Mouse (Mus musculus) kidney, embryonic 16.5 days (tissue): ENCODE measurements around the gene Chd6. TPM values are rescaled to one million over a fixed set of nuclear protein-coding genes. Genes with fewer than 3 reads are reported as not detected.

Experiments used
- ATAC-seq: fragments of 200-750 bp; cut with Nextera tagmentation; 2 replicates; pipeline ENCODE4 v1.8.0; 2017; ENCODE audit warnings: moderate TSS enrichment; ENCODE audit not compliant: low FRiP score, low TSS enrichment
- H3K27ac ChIP-seq: fragments of 300-500 bp; sonication (generic); 2 replicates; pipeline ENCODE4 v1.5.1; 2014; ENCODE audit warnings: low read length
- H3K27me3 ChIP-seq: fragments of 300-500 bp; sonication (generic); 2 replicates; pipeline ENCODE4 v1.6.1; 2014; ENCODE audit warnings: low read length, control low read depth, mixed read lengths; ENCODE audit not compliant: insufficient read depth
- H3K36me3 ChIP-seq: fragments of 300-500 bp; sonication (generic); 2 replicates; pipeline ENCODE4 v1.6.1; 2014; ENCODE audit warnings: low read length, control low read depth, mixed read lengths; ENCODE audit not compliant: insufficient read depth
- H3K4me1 ChIP-seq: fragments of 300-500 bp; sonication (generic); 2 replicates; pipeline ENCODE4 v1.6.1; 2014; ENCODE audit warnings: low read length, control low read depth, mixed read lengths; ENCODE audit not compliant: insufficient read depth
- H3K4me2 ChIP-seq: fragments of 300-500 bp; sonication (generic); replicated peaks from 2 replicates; pipeline ENCODE4 v1.6.1; 2014; ENCODE audit warnings: low read depth, low read length
- H3K4me3 ChIP-seq: fragments of 300-500 bp; sonication (generic); 2 replicates; pipeline ENCODE4 v1.5.1; 2014; ENCODE audit warnings: mild to moderate bottlenecking, low read length
- H3K9ac ChIP-seq: fragments of 300-500 bp; sonication (generic); replicated peaks from 2 replicates; pipeline ENCODE4 v1.6.1; 2014; ENCODE audit warnings: low read length
- H3K9me3 ChIP-seq: fragments of 300-500 bp; sonication (generic); 2 replicates; pipeline ENCODE4 v1.6.1; 2016; ENCODE audit warnings: low read length, control low read depth
- WGBS: fragments of 180-500 bp; shearing (Covaris S2); extraction: QIAGEN DNeasy Blood & Tissue Kit; methylation state at CpG from one replicate; pipeline ENCODE4 v1.1.7; 2014; 5-methylcytosine and 5-hydroxymethylcytosine counted together
- polyA plus RNA-seq: library from polyadenylated mRNA; unstranded; fragments of >200 nt; fragmentation: Nextera tagmentation; extraction: Ambion mirVana; gene quantifications from 2 replicates; pipeline ENCODE4 v1.2.1, GENCODE M21; 2015

The Chd6 gene
- polyA plus RNA-seq, 1 experiment from 2014 or later = 30.1 TPM

DNA sequence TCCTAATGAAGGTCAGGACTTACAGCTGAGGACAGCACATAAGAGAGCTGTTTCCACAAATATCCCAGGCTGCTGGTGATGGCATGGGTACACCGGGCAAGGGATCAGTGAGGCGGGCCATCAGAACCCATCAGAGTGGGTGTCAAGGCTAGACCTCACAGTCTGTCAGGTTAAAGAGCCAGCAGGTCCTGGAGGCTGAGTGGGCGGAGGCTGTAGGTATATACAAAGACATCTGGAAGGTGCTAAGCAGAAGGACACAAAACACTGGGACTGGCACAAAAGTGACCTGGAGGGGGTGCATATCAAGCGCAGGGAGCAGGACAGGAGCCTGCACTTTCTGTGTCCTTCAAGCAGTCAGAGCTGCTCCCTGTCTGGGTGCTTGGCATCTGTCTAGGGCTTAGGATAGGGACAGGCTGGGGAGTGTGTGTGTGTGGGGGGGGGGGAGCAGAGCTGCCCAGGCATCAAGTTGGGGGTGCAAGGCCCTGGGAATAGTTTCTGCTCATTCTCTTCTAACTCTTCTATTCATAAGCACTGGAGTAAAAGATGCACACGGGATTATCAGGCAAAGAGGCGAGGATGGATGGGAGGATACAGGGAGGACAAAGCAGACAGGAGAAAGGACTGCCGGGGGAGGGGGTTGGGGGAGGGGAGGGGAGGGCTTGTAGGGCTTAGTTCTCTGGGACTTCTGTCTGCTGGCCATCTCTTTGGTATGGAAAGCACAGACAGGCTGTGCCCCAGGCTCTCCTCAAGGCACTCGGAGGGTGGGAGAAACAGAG is 190.5 kb downstream of the Chd6 start:
- WGBS = 73% methylated on average over 8 of the region's 8 CpGs
- Histone ChIP-seq H3K36me3 (no peaks in the 10 kb centered on the region), H3K27me3 (peaks cover 13% of the 10 kb centered on the region), H3K9ac (no peak overlapping the region), H3K27ac (no peak overlapping the region), H3K9me3 (no peaks in the 10 kb centered on the region), H3K4me3 (no peak overlapping the region), H3K4me2 (no peak overlapping the region), H3K4me1 (no peaks in the 10 kb centered on the region)
- no peak for ATAC-seq

GRCm38 (mm10) chr2:160917313-160917712 is 191.6 kb downstream of the Chd6 start:
- ATAC-seq = no peak

DNA sequence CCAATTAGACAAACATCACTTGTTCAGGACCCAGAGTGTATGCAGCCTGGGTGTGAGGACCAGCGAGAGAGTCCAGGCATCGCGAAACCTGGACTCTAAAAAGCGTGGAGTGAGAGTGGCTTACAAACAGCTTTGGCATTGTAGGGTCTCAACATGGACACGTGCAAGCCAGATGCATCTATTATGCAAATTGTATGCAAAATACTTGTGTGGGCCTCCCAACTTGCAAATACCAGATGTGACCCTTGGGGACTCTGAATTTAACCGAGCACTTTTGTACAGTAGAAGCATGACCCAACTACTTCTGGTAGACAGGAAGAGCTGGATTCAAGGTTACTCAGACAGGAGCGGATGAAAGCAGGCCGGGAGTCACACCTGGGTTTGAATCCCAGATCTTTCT is 192.2 kb downstream of the Chd6 start:
- Histone ChIP-seq H3K27me3 (peaks cover 29% of the 10 kb centered on the region), H3K9ac (no peak overlapping the region), H3K4me1 (0 out of 2 replicates have a peak, but pooled peaks cover 2% of the 10 kb centered on the region), H3K4me3 (no peak overlapping the region), H3K4me2 (no peak overlapping the region), H3K27ac (no peak overlapping the region), H3K9me3 (no peaks in the 10 kb centered on the region), H3K36me3 (no peaks in the 10 kb centered on the region)
- 84% methylated on average over 8 of the region's 8 CpGs for WGBS
- ATAC-seq = no peak

More at GRCm38 (mm10) chr2:160917313-160917712, 191.6 kb downstream of the Chd6 start:
- Histone ChIP-seq H3K9ac (no peak overlapping the region), H3K4me1 (no peaks in the 10 kb centered on the region), H3K27me3 (peaks cover 23% of the 10 kb centered on the region), H3K36me3 (no peaks in the 10 kb centered on the region), H3K9me3 (no peaks in the 10 kb centered on the region), H3K4me3 (no peak overlapping the region), H3K27ac (no peak overlapping the region), H3K4me2 (no peak overlapping the region)
- 96% methylated on average over 3 of the region's 3 CpGs for whole genome bisulfite sequencing

- H3K4me1 ChIP-seq = 0 out of 2 replicates have a peak, but pooled peaks cover 8% of the 10 kb centered on the region
- no peak overlapping the region for H3K9ac ChIP-seq
- no peak overlapping the region for H3K4me3 ChIP-seq
- H3K9me3 ChIP-seq = no peaks in the 10 kb centered on the region
- no peak overlapping the region for H3K4me2 ChIP-seq
- peaks cover 36% of the 10 kb centered on the region for H3K27me3 ChIP-seq
- 64% methylated on average over 13 of the region's 13 CpGs for WGBS
- no peak overlapping the region for H3K27ac ChIP-seq
- no peaks in the 10 kb centered on the region for H3K36me3 ChIP-seq
- ATAC-seq = no peak
Measured at GRCm38 (mm10) chr2:160915821-160916610, 192.9 kb downstream of the Chd6 start.

GRCm38 (mm10) chr2:160914656-160915055 is 194.2 kb downstream of the Chd6 start:
- no peaks in the 10 kb centered on the region for H3K36me3 ChIP-seq
- H3K9me3 ChIP-seq = no peaks in the 10 kb centered on the region
- H3K4me2 ChIP-seq = no peak overlapping the region
- H3K27me3 ChIP-seq = peaks cover 45% of the 10 kb centered on the region
- ATAC-seq = no peak
- H3K4me1 ChIP-seq = 0 out of 2 replicates have a peak, but pooled peaks cover 8% of the 10 kb centered on the region
- no peak overlapping the region for H3K4me3 ChIP-seq
- no peak overlapping the region; the same call in 1 of the 2 replicates for H3K27ac ChIP-seq
- 79% methylated on average over 9 of the region's 9 CpGs for WGBS
- no peak overlapping the region for H3K9ac ChIP-seq

DNA sequence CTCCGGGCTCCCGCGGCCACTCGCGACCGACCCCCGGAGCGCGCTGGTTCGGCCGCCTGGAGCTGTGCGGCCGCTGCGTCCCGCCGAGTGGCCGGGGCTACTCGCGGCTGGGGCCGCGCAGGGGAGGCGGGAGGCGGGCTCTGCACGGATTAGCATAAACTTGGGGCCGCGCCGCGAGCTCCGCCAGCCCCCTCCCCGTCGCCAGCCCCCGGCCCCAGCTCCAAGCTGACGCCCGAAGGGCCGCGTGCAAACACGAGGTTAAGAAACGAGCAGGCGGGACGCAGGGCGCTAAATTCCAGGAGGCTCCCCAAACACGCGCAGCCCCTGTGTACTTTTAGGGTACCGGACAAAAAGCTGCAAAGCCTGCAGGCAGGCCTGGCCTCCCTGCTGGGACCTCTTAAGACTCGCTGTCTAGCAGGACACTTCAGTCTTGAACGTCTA is 196.6 kb downstream of the Chd6 start, which contains the start of gene Emilin3:
Gene Emilin3, minus strand, starts transcription at position 98 of the 441 bp plus-strand sequence.
- 2% methylated on average over 38 of the region's 46 CpGs for WGBS
- no peaks in the 10 kb centered on the region for H3K36me3 ChIP-seq

DNA sequence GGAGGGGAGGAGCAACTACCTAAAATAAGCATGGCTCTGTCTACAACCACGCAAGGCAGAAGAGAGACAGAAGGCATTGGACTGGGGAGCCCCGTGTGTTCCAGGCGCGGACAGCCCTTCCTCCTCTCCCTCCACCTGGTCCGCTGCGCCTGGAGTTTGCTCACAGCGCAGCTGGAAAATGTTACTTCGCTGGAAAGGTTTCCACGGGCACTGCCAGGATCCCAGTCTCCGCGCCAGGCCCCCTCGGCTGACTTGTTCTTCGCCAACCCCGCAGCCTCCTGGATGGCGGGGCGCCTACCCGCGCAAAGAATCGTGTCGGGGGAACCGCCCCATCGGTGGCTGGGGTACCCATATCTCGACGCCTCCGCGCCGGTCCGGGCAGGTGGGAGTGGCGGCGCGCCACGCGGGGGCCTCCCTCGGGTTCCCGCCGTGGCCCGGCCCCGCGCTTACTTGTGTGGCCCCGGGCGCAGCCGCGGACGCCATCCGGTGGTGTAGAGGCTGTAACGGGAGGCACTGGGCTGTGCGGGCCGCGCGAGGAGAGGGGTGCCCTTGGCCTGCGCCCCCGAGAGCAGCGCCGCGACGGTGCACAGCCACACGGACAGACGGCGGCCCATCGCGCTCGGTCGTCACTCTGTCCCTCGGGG is 197.2 kb downstream of the Chd6 start:
- Histone ChIP-seq H3K9me3 (no peaks in the 10 kb centered on the region), H3K27me3 (peaks cover 48% of the 10 kb centered on the region), H3K9ac (peak overlapping the region; percentile 69), H3K4me3 (peak overlapping the region; percentile 57), H3K4me2 (peak overlapping the region; percentile 96), H3K4me1 (0 out of 2 replicates have a peak, but pooled peaks cover 8% of the 10 kb centered on the region), H3K27ac (no peak overlapping the region), H3K36me3 (no peaks in the 10 kb centered on the region)
- 1% methylated on average over 64 of the region's 64 CpGs for WGBS
- ATAC-seq = peak; percentile 53; the same call in 1 of the 2 replicates

More for the DNA sequence above, 196.6 kb downstream of the Chd6 start, which contains the start of gene Emilin3:
- Histone ChIP-seq H3K4me1 (0 out of 2 replicates have a peak, but pooled peaks cover 8% of the 10 kb centered on the region), H3K27me3 (peaks cover 48% of the 10 kb centered on the region), H3K9me3 (no peaks in the 10 kb centered on the region), H3K4me2 (peak within 1 kb of the TSS; percentile 96), H3K9ac (peak within 1 kb of the TSS; percentile 69), H3K4me3 (peak within 1 kb of the TSS; percentile 57), H3K27ac (no peak within 1 kb of the TSS)
- peak; percentile 67 for ATAC-seq

DNA sequence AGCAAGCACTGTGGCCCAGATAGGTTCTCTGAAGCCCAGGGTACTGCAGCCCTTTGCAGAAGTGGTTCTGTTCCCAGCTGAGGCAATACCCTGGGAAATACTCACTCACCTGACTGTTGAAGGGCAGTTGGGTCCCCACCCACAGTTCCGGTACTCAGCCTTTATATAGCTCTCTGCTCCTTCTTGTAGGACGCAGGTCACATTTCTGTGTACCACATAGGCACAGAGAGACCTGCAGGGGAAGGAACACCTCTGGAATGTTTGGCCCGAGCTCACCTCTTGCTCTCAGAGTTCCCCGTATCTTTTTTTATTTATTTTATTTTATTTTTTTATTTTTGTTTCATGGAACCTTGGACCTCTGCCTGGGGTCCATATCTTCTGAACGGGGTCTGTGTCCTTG is 198.2 kb downstream of the Chd6 start:
- H3K4me2 ChIP-seq = no peak overlapping the region
- H3K36me3 ChIP-seq = no peaks in the 10 kb centered on the region
- no peak overlapping the region for H3K4me3 ChIP-seq
- no peaks in the 10 kb centered on the region for H3K9me3 ChIP-seq
- no peak overlapping the region for H3K27ac ChIP-seq
- WGBS = 88% methylated on average over 5 of the region's 5 CpGs
- H3K9ac ChIP-seq = no peak overlapping the region
- H3K4me1 ChIP-seq = 0 out of 2 replicates have a peak, but pooled peaks cover 8% of the 10 kb centered on the region
- no peak for ATAC-seq
- peaks cover 48% of the 10 kb centered on the region for H3K27me3 ChIP-seq

DNA sequence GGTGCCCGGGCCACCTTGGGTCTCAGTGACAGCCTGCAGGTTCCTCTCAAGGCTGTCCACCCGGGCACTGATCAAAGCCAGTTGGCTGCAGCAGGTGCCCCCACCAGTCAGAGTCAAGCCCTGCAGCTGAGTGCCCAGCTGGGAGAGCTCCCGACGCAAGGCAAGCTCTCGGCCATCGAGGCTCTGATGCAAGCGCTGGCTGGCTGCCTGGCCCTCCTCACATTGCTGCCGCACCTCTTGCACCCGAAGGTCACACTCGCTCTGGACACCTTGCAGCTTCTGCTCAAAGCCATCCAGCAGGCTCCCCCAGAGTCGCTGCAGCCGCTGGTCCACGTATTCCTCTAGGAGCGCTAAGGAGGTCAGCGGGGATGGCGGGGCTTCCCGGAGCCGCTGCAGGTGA is 200.3 kb downstream of the Chd6 start:
- H3K27me3 ChIP-seq = peaks cover 36% of the 10 kb centered on the region
- no peaks in the 10 kb centered on the region for H3K36me3 ChIP-seq
- H3K9ac ChIP-seq = no peak overlapping the region
- 0 out of 2 replicates have a peak, but pooled peaks cover 8% of the 10 kb centered on the region for H3K4me1 ChIP-seq
- H3K27ac ChIP-seq = no peak overlapping the region
- H3K9me3 ChIP-seq = no peaks in the 10 kb centered on the region
- ATAC-seq = no peak
- 72% methylated on average over 18 of the region's 18 CpGs for WGBS
- H3K4me3 ChIP-seq = no peak overlapping the region
- no peak overlapping the region for H3K4me2 ChIP-seq
